Mouse (Mus musculus) midbrain, embryonic 15.5 days (tissue): ENCODE data around the gene Bri3bp. TPM values are rescaled to one million over a fixed set of nuclear protein-coding genes. Genes with fewer than 3 reads are reported as not detected.

Source experiments
- ATAC-seq: fragments of 200-750 bp; cut with Nextera tagmentation; replicated peaks from 2 replicates; pipeline ENCODE4 v1.8.0; 2017; ENCODE audit warnings: moderate TSS enrichment
- H3K27ac ChIP-seq: fragments of 300-500 bp; sonication (generic); 2 replicates; pipeline ENCODE4 v1.5.1; 2015; ENCODE audit warnings: mild to moderate bottlenecking, inconsistent platforms
- H3K27me3 ChIP-seq: fragments of 300-500 bp; sonication (generic); replicated peaks from 2 replicates; pipeline ENCODE4 v1.6.1; 2015; ENCODE audit warnings: inconsistent platforms
- H3K36me3 ChIP-seq: fragments of 300-500 bp; sonication (generic); replicated peaks from 2 replicates; pipeline ENCODE4 v1.6.1; 2015; ENCODE audit warnings: inconsistent platforms
- H3K4me1 ChIP-seq: fragments of 300-500 bp; sonication (generic); 2 replicates; pipeline ENCODE4 v1.6.1; 2015; ENCODE audit warnings: inconsistent platforms
- H3K4me2 ChIP-seq: fragments of 300-500 bp; sonication (generic); 2 replicates; pipeline ENCODE4 v1.6.1; 2015; ENCODE audit warnings: inconsistent platforms, mild to moderate bottlenecking, moderate library complexity
- H3K4me3 ChIP-seq: fragments of 300-500 bp; sonication (generic); 2 replicates; pipeline ENCODE4 v1.5.1; 2015; ENCODE audit warnings: mild to moderate bottlenecking, inconsistent platforms
- H3K9ac ChIP-seq: fragments of 300-500 bp; sonication (generic); 2 replicates; pipeline ENCODE4 v1.6.1; 2015; ENCODE audit warnings: mild to moderate bottlenecking, inconsistent platforms
- H3K9me3 ChIP-seq: fragments of 300-500 bp; sonication (generic); 2 replicates; pipeline ENCODE4 v1.6.1; 2016; ENCODE audit warnings: inconsistent platforms
- WGBS: fragments of 180-500 bp; shearing (Covaris S2); methylation state at CpG from one replicate; pipeline ENCODE4 v1.1.7; 2015; ENCODE audit warnings: mixed read lengths; 5-methylcytosine and 5-hydroxymethylcytosine counted together
- microRNA-seq: library from miRNA; unstranded; fragments of <30 nt; microRNA quantifications from one replicate; pipeline ENCODE4, GENCODE M21; 2016
- polyA plus RNA-seq: library from polyadenylated mRNA; unstranded; fragments of >200 nt; fragmentation: Nextera tagmentation; extraction: Ambion mirVana; gene quantifications from 2 replicates; pipeline ENCODE4 v1.2.1, GENCODE M21; 2015

Gene Bri3bp
- polyA plus RNA-seq, 1 experiment from 2014 or later, result 36.4 TPM

- no peak overlapping the region for H3K4me3 ChIP-seq
- H3K9me3 ChIP-seq, result no peaks in the 10 kb centered on the region
- ATAC-seq, result no peak
- H3K36me3 ChIP-seq, result no peaks in the 10 kb centered on the region; the same call in 1 of the 2 replicates
- H3K27ac ChIP-seq, result no peak overlapping the region
- H3K9ac ChIP-seq, result no peak overlapping the region
- no peaks in the 10 kb centered on the region for H3K27me3 ChIP-seq
- WGBS, result 90% methylated on average over 6 of the region's 6 CpGs
- peaks cover 8% of the 10 kb centered on the region; the same call in 1 of the 2 replicates for H3K4me1 ChIP-seq
- H3K4me2 ChIP-seq, result no peak overlapping the region
Measured at GRCm38 (mm10) chr5:125501505-125501904, 60.1 kb downstream of the Bri3bp start.

GRCm38 (mm10) chr5:125502186-125502585 lies 60.8 kb downstream of the Bri3bp start:
- ATAC-seq, result no peak

GRCm38 (mm10) chr5:125503628-125504027 lies 62.3 kb downstream of the Bri3bp start:
- Histone ChIP-seq H3K27me3 (no peaks in the 10 kb centered on the region), H3K27ac (no peak overlapping the region), H3K4me1 (0 out of 2 replicates have a peak, but pooled peaks cover 6% of the 10 kb centered on the region), H3K36me3 (peaks cover 3% of the 10 kb centered on the region; the same call in 1 of the 2 replicates), H3K9me3 (no peaks in the 10 kb centered on the region), H3K4me2 (no peak overlapping the region), H3K4me3 (no peak overlapping the region), H3K9ac (no peak overlapping the region)
- no peak for ATAC-seq
- WGBS, result 95% methylated on average over 6 of the region's 6 CpGs

More at GRCm38 (mm10) chr5:125502186-125502585, 60.8 kb downstream of the Bri3bp start:
- Histone ChIP-seq H3K27me3 (no peaks in the 10 kb centered on the region), H3K4me2 (no peak overlapping the region), H3K9ac (no peak overlapping the region), H3K4me1 (peaks cover 8% of the 10 kb centered on the region; the same call in 1 of the 2 replicates), H3K9me3 (no peaks in the 10 kb centered on the region), H3K27ac (no peak overlapping the region), H3K36me3 (peaks cover 3% of the 10 kb centered on the region; the same call in 1 of the 2 replicates), H3K4me3 (no peak overlapping the region)
- 44% methylated on average over 3 of the region's 3 CpGs for WGBS

- Histone ChIP-seq H3K4me3 (no peak overlapping the region), H3K36me3 (peaks cover 3% of the 10 kb centered on the region; the same call in 1 of the 2 replicates), H3K27me3 (no peaks in the 10 kb centered on the region), H3K27ac (no peak overlapping the region), H3K4me1 (0 out of 2 replicates have a peak, but pooled peaks cover 6% of the 10 kb centered on the region), H3K9me3 (no peaks in the 10 kb centered on the region), H3K9ac (no peak overlapping the region), H3K4me2 (no peak overlapping the region)
- 68% methylated on average over 11 of the region's 11 CpGs for WGBS
- ATAC-seq, result no peak
Measured at GRCm38 (mm10) chr5:125504692-125505091, 63.3 kb downstream of the Bri3bp start.

GRCm38 (mm10) chr5:125505968-125506367 lies 64.6 kb downstream of the Bri3bp start:
- Histone ChIP-seq H3K4me1 (0 out of 2 replicates have a peak, but pooled peaks cover 6% of the 10 kb centered on the region), H3K4me3 (no peak overlapping the region), H3K27me3 (no peaks in the 10 kb centered on the region), H3K9ac (no peak overlapping the region), H3K27ac (no peak overlapping the region), H3K36me3 (peaks cover 8% of the 10 kb centered on the region; the same call in 1 of the 2 replicates), H3K9me3 (no peaks in the 10 kb centered on the region), H3K4me2 (no peak overlapping the region)
- 85% methylated on average over 15 of the region's 15 CpGs for WGBS
- no peak for ATAC-seq

GRCm38 (mm10) chr5:125507582-125507981 lies 66.2 kb downstream of the Bri3bp start:
- no peak overlapping the region for H3K4me3 ChIP-seq
- no peaks in the 10 kb centered on the region for H3K27me3 ChIP-seq
- 91% methylated on average over 9 of the region's 9 CpGs for WGBS
- no peaks in the 10 kb centered on the region for H3K9me3 ChIP-seq
- no peak overlapping the region for H3K27ac ChIP-seq
- no peak overlapping the region for H3K9ac ChIP-seq
- H3K4me1 ChIP-seq, result 0 out of 2 replicates have a peak, but pooled peaks cover 1% of the 10 kb centered on the region
- H3K36me3 ChIP-seq, result peaks cover 16% of the 10 kb centered on the region; the same call in 1 of the 2 replicates
- no peak for ATAC-seq
- H3K4me2 ChIP-seq, result no peak overlapping the region

- no peaks in the 10 kb centered on the region for H3K9me3 ChIP-seq
- H3K4me3 ChIP-seq, result no peak overlapping the region
- no peaks in the 10 kb centered on the region for H3K27me3 ChIP-seq
- H3K9ac ChIP-seq, result no peak overlapping the region
- peaks cover 16% of the 10 kb centered on the region; the same call in 1 of the 2 replicates for H3K36me3 ChIP-seq
- no peak for ATAC-seq
- no peaks in the 10 kb centered on the region for H3K4me1 ChIP-seq
- no peak overlapping the region for H3K4me2 ChIP-seq
- WGBS, result 85% methylated on average over 10 of the region's 10 CpGs
- H3K27ac ChIP-seq, result no peak overlapping the region
Measured at GRCm38 (mm10) chr5:125508006-125508405, 66.6 kb downstream of the Bri3bp start.

- H3K9ac ChIP-seq, result no peak overlapping the region
- no peak overlapping the region for H3K27ac ChIP-seq
- 44% methylated on average over 5 of the region's 5 CpGs for WGBS
- no peaks in the 10 kb centered on the region for H3K27me3 ChIP-seq
- H3K4me2 ChIP-seq, result no peak overlapping the region
- 0 out of 2 replicates have a peak, but pooled peaks have one; percentile 38 for ATAC-seq
- no peaks in the 10 kb centered on the region for H3K4me1 ChIP-seq
- H3K4me3 ChIP-seq, result no peak overlapping the region
- H3K36me3 ChIP-seq, result peaks cover 25% of the 10 kb centered on the region; the same call in 1 of the 2 replicates
- H3K9me3 ChIP-seq, result no peaks in the 10 kb centered on the region
Measured at GRCm38 (mm10) chr5:125509541-125509940, 68.2 kb downstream of the Bri3bp start.

Small RNA genes within 50 kb of the gene (microRNA-seq; reads per million reads assigned to microRNA genes)
- not detected for gene Gm27551

Other genes starting within 250 kb of the Bri3bp start
- gene Scarb1, start 100.5 kb upstream of the Bri3bp start, polyA plus RNA-seq, result 40.3 and 45.9 TPM in 2 replicates
- gene Gm10382, start 52.2 kb upstream of the Bri3bp start, polyA plus RNA-seq, result 0.74 and 0.86 TPM in 2 replicates
- gene Ubc, start 51.4 kb upstream of the Bri3bp start, polyA plus RNA-seq, result 1,496 and 1,513 TPM in 2 replicates
- 14.2 and 14.8 TPM in 2 replicates for gene Dhx37, start 7.4 kb upstream of the Bri3bp start, polyA plus RNA-seq
- gene Aacs, start 34.2 kb downstream of the Bri3bp start, polyA plus RNA-seq, result 95.9 and 96.0 TPM in 2 replicates
- gene Tmem132b, start 90.2 kb downstream of the Bri3bp start, polyA plus RNA-seq, result 6.8 and 8.1 TPM in 2 replicates